Mouse (Mus musculus) neutrophil, adult 83 days (primary cell): Measurements from ENCODE around the gene Myl6. TPM values are rescaled to one million over a fixed set of nuclear protein-coding genes. Genes with fewer than 3 reads are reported as not detected.

ENCODE experiments used
- total RNA-seq, 2 experiments: library from RNA; stranded (reverse); gene quantifications; one replicate each; pipeline ENCODE4 v1.2.4; 2023

Gene Myl6
- 1,000 to 10,000 TPM; 1,082 to 1,094 TPM for total RNA-seq

GRCm38 (mm10) chr10:128493695-128494666 lies at the start of gene Myl6:
TSS of gene Myl6 (minus strand) at chr10:128494145.

GRCm38 (mm10) chr10:128525671-128526308 lies 31.8 kb upstream of the Myl6 start, which contains the start of gene Esyt1:
TSS of gene Esyt1 (minus strand) at chr10:128525871.

GRCm38 (mm10) chr10:128498590-128498989 lies 4.6 kb upstream of the Myl6 start, which contains the start of gene Myl6b:
TSS of gene Myl6b (minus strand) at chr10:128498685.

GRCm38 (mm10) chr10:128458719-128459408 lies 35.1 kb downstream of the Myl6 start, which contains the start of gene Smarcc2:
TSS of gene Smarcc2 (plus strand) at chr10:128459248.

Other genes with a start within 250 kb of the Myl6 start
- gene Apon, start 240.0 kb downstream of the Myl6 start, total RNA-seq, result under 1 TPM in 1 of 2 experiments, not detected in 1; 0.46 TPM
- not detected for gene Apof, start 225.5 kb downstream of the Myl6 start, total RNA-seq
- 10 to 100 TPM; 36.7 to 45.1 TPM for gene Stat2, start 223.6 kb downstream of the Myl6 start, total RNA-seq
- gene Il23a, start 195.4 kb downstream of the Myl6 start, total RNA-seq, result not detected
- gene Pan2, start 190.8 kb downstream of the Myl6 start, total RNA-seq, result 10 to 100 TPM; 30.3 to 33.9 TPM
- 10 to 100 TPM; 34.4 to 34.6 TPM for gene Cnpy2, start 171.7 kb downstream of the Myl6 start, total RNA-seq
- 100 to 1,000 TPM; 101 to 107 TPM for gene Cs, start 156.4 kb downstream of the Myl6 start, total RNA-seq
- gene Coq10a, start 125.1 kb downstream of the Myl6 start, total RNA-seq, result 10 to 100 TPM; 15.7 to 16.2 TPM
- gene Ankrd52, start 117.0 kb downstream of the Myl6 start, total RNA-seq, result 10 to 100 TPM; 39.9 to 40.3 TPM
- gene Slc39a5, start 92.9 kb downstream of the Myl6 start, total RNA-seq, result not detected
- 10 to 100 TPM; 36.2 to 39.9 TPM for gene Nabp2, start 82.7 kb downstream of the Myl6 start, total RNA-seq
- 10 to 100 TPM; 34.9 to 38.0 TPM for gene Rnf41, start 82.5 kb downstream of the Myl6 start, total RNA-seq
- gene Smarcc2, start 34.9 kb downstream of the Myl6 start, total RNA-seq, result 10 to 100 TPM; 94.8 to 95.9 TPM
- 1 to 10 TPM; 2.3 to 2.7 TPM for gene Myl6b, start 4.5 kb upstream of the Myl6 start, total RNA-seq
- gene Esyt1, start 31.7 kb upstream of the Myl6 start, total RNA-seq, result 100 to 1,000 TPM; 141 to 160 TPM
- 10 to 100 TPM; 25.3 to 27.3 TPM for gene Zc3h10, start 53.6 kb upstream of the Myl6 start, total RNA-seq
- gene Rpl41, start 55.2 kb upstream of the Myl6 start, total RNA-seq, result 1,000 to 10,000 TPM; 1,718 to 1,914 TPM
- 10 to 100 TPM; 50.1 to 53.8 TPM for gene Pa2g4, start 71.8 kb upstream of the Myl6 start, total RNA-seq
- gene Erbb3, start 95.5 kb upstream of the Myl6 start, total RNA-seq, result 1 to 10 TPM in 1 of 2 experiments, under 1 TPM in 1; 0.85 to 1.1 TPM
- 100 to 1,000 TPM; 512 to 560 TPM for gene Rps26, start 132.6 kb upstream of the Myl6 start, total RNA-seq
- gene Ikzf4, start 151.8 kb upstream of the Myl6 start, total RNA-seq, result not detected
- 1 to 10 TPM; 3.1 to 4.9 TPM for gene Suox, start 179.9 kb upstream of the Myl6 start, total RNA-seq
- 100 to 1,000 TPM; 108 to 111 TPM for gene Rab5b, start 202.1 kb upstream of the Myl6 start, total RNA-seq
- 1 to 10 TPM; 2.4 to 3.0 TPM for gene Pmel, start 210.1 kb upstream of the Myl6 start, total RNA-seq
- gene Cdk2, start 210.9 kb upstream of the Myl6 start, total RNA-seq, result 10 to 100 TPM; 81.0 to 81.2 TPM